Mouse (Mus musculus): Measurements from ENCODE around the gene Slc31a2.

DNA sequence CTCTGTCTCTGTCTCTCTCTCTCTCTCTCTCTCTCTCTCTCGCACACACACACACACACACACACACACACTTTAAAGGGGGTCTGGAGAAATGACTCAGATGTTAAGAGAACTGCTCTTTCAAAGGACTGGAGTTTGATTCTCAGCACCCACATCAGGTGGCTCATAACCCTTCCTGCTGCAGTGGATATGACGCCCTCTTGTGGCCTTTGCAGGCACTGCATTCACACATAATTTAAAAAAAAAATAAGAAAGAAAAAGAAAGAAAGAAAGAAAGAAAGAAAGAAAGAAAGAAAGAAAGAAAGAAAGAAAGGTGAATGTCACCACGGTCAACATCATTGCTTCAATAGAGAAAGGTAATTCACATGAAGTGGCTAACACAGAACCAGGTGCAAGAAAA is 14.9 kb downstream of the Slc31a2 start:
- TF ChIP-seq EP300 (IDR thresholded peaks at IDR 0.05; ENCODE audit: low read length) (no peak), KAT2A (IDR thresholded peaks at IDR 0.05; ENCODE audit: insufficient replicate concordance, low read length) (no peak), USF1 (IDR thresholded peaks at IDR 0.05; ENCODE audit: low read depth, low read length) (no peak), POLR2A (IDR thresholded peaks at IDR 0.05; ENCODE audit: low read depth, low read length) (no peak)
